Mouse (Mus musculus) skeletal muscle tissue, adult 2 months (tissue): ENCODE measurements around the gene Podn.

Experiments
- DNase-seq: peaks from one replicate; pipeline ENCODE4 v3.0.0-alpha.2; 2012; ENCODE audit warnings: low read depth, low spot score

Podn gene

GRCm38 (mm10) chr4:108005328-108005727, 90.9 kb downstream of the Podn start:
- DNase-seq, result no peak

- peak; percentile 38 for DNase-seq
Measured at GRCm38 (mm10) chr4:107999380-107999779, 96.9 kb downstream of the Podn start.

GRCm38 (mm10) chr4:107998641-107999332, 97.5 kb downstream of the Podn start:
- peak; percentile 86 for DNase-seq

- no peak for DNase-seq
Measured at GRCm38 (mm10) chr4:107996418-107996986, 99.7 kb downstream of the Podn start.

GRCm38 (mm10) chr4:107995727-107996126, 100.5 kb downstream of the Podn start:
- no peak for DNase-seq

GRCm38 (mm10) chr4:107995011-107995410, 101.2 kb downstream of the Podn start:
- no peak for DNase-seq

GRCm38 (mm10) chr4:107991879-107992278, 104.4 kb downstream of the Podn start:
- DNase-seq, result no peak

GRCm38 (mm10) chr4:107990818-107991217, 105.4 kb downstream of the Podn start:
- DNase-seq, result no peak

- DNase-seq, result no peak
Measured at GRCm38 (mm10) chr4:107988931-107989330, 107.3 kb downstream of the Podn start.

GRCm38 (mm10) chr4:107986386-107987168, 109.7 kb downstream of the Podn start:
- DNase-seq, result no peak

- DNase-seq, result no peak
Measured at GRCm38 (mm10) chr4:107985812-107986211, 110.4 kb downstream of the Podn start.

GRCm38 (mm10) chr4:107984282-107984981, 111.8 kb downstream of the Podn start:
- peak; percentile 83 for DNase-seq

GRCm38 (mm10) chr4:107983717-107984116, 112.5 kb downstream of the Podn start:
- DNase-seq, result no peak

GRCm38 (mm10) chr4:107980002-107980600, 116.1 kb downstream of the Podn start:
- no peak for DNase-seq

GRCm38 (mm10) chr4:107979530-107979929, 116.7 kb downstream of the Podn start:
- DNase-seq, result no peak

- no peak for DNase-seq
Measured at GRCm38 (mm10) chr4:107977593-107977992, 118.7 kb downstream of the Podn start.

GRCm38 (mm10) chr4:107975004-107975403, 121.2 kb downstream of the Podn start:
- no peak for DNase-seq

GRCm38 (mm10) chr4:107974527-107974926, 121.7 kb downstream of the Podn start:
- DNase-seq, result no peak

- peak; percentile 41 for DNase-seq
Measured at GRCm38 (mm10) chr4:107971162-107971561, 125.1 kb downstream of the Podn start.

GRCm38 (mm10) chr4:107969781-107970180, 126.5 kb downstream of the Podn start:
- peak; percentile 59 for DNase-seq

GRCm38 (mm10) chr4:107967966-107968682, 128.1 kb downstream of the Podn start, which contains the start of gene Slc1a7:
TSS of gene Slc1a7 (plus strand) at chr4:107968332.
- no peak for DNase-seq
